Mouse (Mus musculus) heart, adult 9 months (tissue): ENCODE measurements at regions not wholly inside any gene's neighbourhood (a gene's known extent, or its start where the extent isn't known, plus 50 kb on each side); places are given as distances from the start of the nearest gene placed in this dataset.
"Not testable (repeated sequence)": the region's sequence is repeated elsewhere in the genome, so short reads cannot be mapped to it uniquely, and the experiment has no call there.

Experiments used
- DNase-seq, 2 experiments: peaks; one replicate each; pipeline ENCODE4 v3.0.0; 2022; ENCODE audit warnings: low spot score in 2 of 2

GRCm38 (mm10) chr3:36387431-36387830 is 88.3 kb downstream of the Anxa5 start:
- no peak for DNase-seq

- no peak for DNase-seq
Measured at GRCm38 (mm10) chr3:36383438-36383945, 92.2 kb downstream of the Anxa5 start.

- DNase-seq, result no peak
Measured at GRCm38 (mm10) chr3:36381621-36382193, 94.0 kb downstream of the Anxa5 start.

- DNase-seq, result no peak
Measured at GRCm38 (mm10) chr3:36375722-36376121, 100.0 kb downstream of the Anxa5 start.

- no peak for DNase-seq
Measured at GRCm38 (mm10) chr3:36374939-36375338, 100.8 kb downstream of the Anxa5 start.

- DNase-seq, result no peak
Measured at GRCm38 (mm10) chr3:36360933-36361332, 114.8 kb downstream of the Anxa5 start.

GRCm38 (mm10) chr3:36354201-36354600 is 121.5 kb downstream of the Anxa5 start:
- DNase-seq, result not testable (repeated sequence)

GRCm38 (mm10) chr3:36352032-36352742 is 123.5 kb downstream of the Anxa5 start:
- DNase-seq, result no peak

- no peak for DNase-seq
Measured at GRCm38 (mm10) chr3:36349073-36349472, 126.6 kb downstream of the Anxa5 start.

GRCm38 (mm10) chr3:36340889-36341533 is 118.9 kb upstream of the Qrfpr start:
- no peak for DNase-seq

- DNase-seq, result no peak
Measured at GRCm38 (mm10) chr3:36339656-36340055, 117.5 kb upstream of the Qrfpr start.

GRCm38 (mm10) chr3:36334279-36334678 is 112.2 kb upstream of the Qrfpr start:
- DNase-seq, result no peak

GRCm38 (mm10) chr3:36332016-36332415 is 109.9 kb upstream of the Qrfpr start:
- DNase-seq, result no peak

- peak in 1 of 2 experiments; percentile 4 for DNase-seq
Measured at GRCm38 (mm10) chr3:36330656-36331055, 108.5 kb upstream of the Qrfpr start.

- no peak for DNase-seq
Measured at GRCm38 (mm10) chr3:36329631-36330030, 107.5 kb upstream of the Qrfpr start.

GRCm38 (mm10) chr3:36328927-36329326 is 106.8 kb upstream of the Qrfpr start:
- no peak for DNase-seq

- DNase-seq, result no peak
Measured at GRCm38 (mm10) chr3:36318635-36319034, 96.5 kb upstream of the Qrfpr start.

GRCm38 (mm10) chr3:36311337-36311736 is 89.2 kb upstream of the Qrfpr start:
- no peak for DNase-seq

- DNase-seq, result no peak
Measured at GRCm38 (mm10) chr3:36310642-36311267, 88.6 kb upstream of the Qrfpr start.

- no peak for DNase-seq
Measured at GRCm38 (mm10) chr3:36296792-36297191, 74.7 kb upstream of the Qrfpr start.

GRCm38 (mm10) chr3:36291971-36292370 is 69.9 kb upstream of the Qrfpr start:
- DNase-seq, result no peak

GRCm38 (mm10) chr3:36284066-36284465 is 62.0 kb upstream of the Qrfpr start:
- DNase-seq, result no peak
